Mouse (Mus musculus) embryonic fibroblast, embryonic 13.5 days (primary cell): ENCODE measurements at regions not wholly inside any gene's neighbourhood (a gene's known extent, or its start where the extent isn't known, plus 50 kb on each side); places are given as distances from the start of the nearest gene placed in this dataset.

Experiments used
- CTCF ChIP-seq: IDR thresholded peaks from 2 replicates; pipeline ENCODE4 v1.5.1; 2011; ENCODE audit warnings: mild to moderate bottlenecking, control low read depth, low read length, moderate library complexity, borderline replicate concordance; ENCODE audit not compliant: insufficient read depth
- POLR2A ChIP-seq: IDR thresholded peaks from 2 replicates; pipeline ENCODE4 v1.6.1; 2011; ENCODE audit warnings: low read depth, mild to moderate bottlenecking, control low read depth, low read length, moderate library complexity

- TF ChIP-seq POLR2A: no peak
- TF ChIP-seq CTCF: no peak
Measured at GRCm38 (mm10) chr13:75384631-75385340, 295.2 kb downstream of the Pcsk1 start.
